Mouse (Mus musculus): ENCODE measurements around the gene Krtap6-5. TPM values are rescaled to one million over a fixed set of nuclear protein-coding genes. Genes with fewer than 3 reads are reported as not detected.
"Not testable (repeated sequence)": the region's sequence is repeated elsewhere in the genome, so short reads cannot be mapped to it uniquely, and the experiment has no call there.

Krtap6-5 gene
- polyA plus RNA-seq (2012), result not detected in 2 replicates

- Histone ChIP-seq H3K4me1 (ENCODE audit: control insufficient read depth) (no peaks in the 10 kb centered on the region), H3K9me3 (ENCODE audit: control insufficient read depth, low read length) (peaks cover 6% of the 10 kb centered on the region), H3K4me3 (replicated peaks) (no peak within 1 kb of the TSS), H3K27me3 (ENCODE audit: control insufficient read depth) (no peaks in the 10 kb centered on the region), H3K36me3 (ENCODE audit: control insufficient read depth) (no peaks in the 10 kb centered on the region)
- TF ChIP-seq GATA1 (IDR thresholded peaks at IDR 0.05; ENCODE audit: low read length) (no peak), TAL1 (IDR thresholded peaks at IDR 0.05; ENCODE audit: low read length) (no peak)
These were observed at the start of gene Krtap6-5 for GRCm38 (mm10) chr16:89047783-89048182. TSS of gene Krtap6-5 (minus strand) at chr16:89047883.

GRCm38 (mm10) chr16:89071041-89071440, 23.4 kb upstream of the Krtap6-5 start:
- not testable (repeated sequence) for H3K9me3 ChIP-seq (ENCODE audit: control insufficient read depth, low read length); H3K27me3 ChIP-seq (ENCODE audit: control insufficient read depth); H3K4me3 ChIP-seq (replicated peaks); H3K4me1 ChIP-seq (ENCODE audit: control insufficient read depth); H3K36me3 ChIP-seq (ENCODE audit: control insufficient read depth)

- not testable (repeated sequence) for H3K27me3 ChIP-seq (ENCODE audit: control insufficient read depth); H3K9me3 ChIP-seq (ENCODE audit: control insufficient read depth, low read length); H3K4me1 ChIP-seq (ENCODE audit: control insufficient read depth); H3K4me3 ChIP-seq (replicated peaks); H3K36me3 ChIP-seq (ENCODE audit: control insufficient read depth)
These were observed 16.2 kb upstream of the Krtap6-5 start, which contains the start of gene 1110025L11Rik for GRCm38 (mm10) chr16:89063902-89064301. TSS of gene 1110025L11Rik (minus strand) at chr16:89064002.

GRCm38 (mm10) chr16:89041372-89041771, 6.3 kb downstream of the Krtap6-5 start, which contains the start of gene Gm10228:
TSS of gene Gm10228 (minus strand) at chr16:89041472.
- H3K9me3 ChIP-seq (ENCODE audit: control insufficient read depth, low read length); H3K4me3 ChIP-seq (replicated peaks); H3K27me3 ChIP-seq (ENCODE audit: control insufficient read depth); H3K36me3 ChIP-seq (ENCODE audit: control insufficient read depth); H3K4me1 ChIP-seq (ENCODE audit: control insufficient read depth): not testable (repeated sequence)

GRCm38 (mm10) chr16:89031399-89031798, 16.3 kb downstream of the Krtap6-5 start, which contains the start of gene Krtap6-1:
TSS of gene Krtap6-1 (plus strand) at chr16:89031699.
- not testable (repeated sequence) for H3K27me3 ChIP-seq (ENCODE audit: control insufficient read depth); H3K9me3 ChIP-seq (ENCODE audit: control insufficient read depth, low read length); H3K4me3 ChIP-seq (replicated peaks); H3K36me3 ChIP-seq (ENCODE audit: control insufficient read depth); H3K4me1 ChIP-seq (ENCODE audit: control insufficient read depth)

- H3K4me3 ChIP-seq (replicated peaks); H3K36me3 ChIP-seq (ENCODE audit: control insufficient read depth); H3K27me3 ChIP-seq (ENCODE audit: control insufficient read depth); H3K9me3 ChIP-seq (ENCODE audit: control insufficient read depth, low read length); H3K4me1 ChIP-seq (ENCODE audit: control insufficient read depth): not testable (repeated sequence)
These were observed 32.7 kb downstream of the Krtap6-5 start, which contains the start of gene Gm10229 for GRCm38 (mm10) chr16:89014984-89015383. TSS of gene Gm10229 (plus strand) at chr16:89015284.

GRCm38 (mm10) chr16:89013973-89014372, 33.7 kb downstream of the Krtap6-5 start:
- Histone ChIP-seq H3K4me3 (replicated peaks) (no peak overlapping the region), H3K4me1 (ENCODE audit: control insufficient read depth) (no peaks in the 10 kb centered on the region), H3K9me3 (ENCODE audit: control insufficient read depth, low read length) (peaks cover 3% of the 10 kb centered on the region), H3K36me3 (ENCODE audit: control insufficient read depth) (no peaks in the 10 kb centered on the region), H3K27me3 (ENCODE audit: control insufficient read depth) (no peaks in the 10 kb centered on the region)
- TF ChIP-seq TAL1 (IDR thresholded peaks at IDR 0.05; ENCODE audit: low read length), result no peak

GRCm38 (mm10) chr16:89010659-89011058, 37.0 kb downstream of the Krtap6-5 start, which contains the start of gene Krtap22-2:
TSS of gene Krtap22-2 (minus strand) at chr16:89010759.
- H3K9me3 ChIP-seq (ENCODE audit: control insufficient read depth, low read length), result peaks cover 3% of the 10 kb centered on the region
- no peaks in the 10 kb centered on the region for H3K27me3 ChIP-seq (ENCODE audit: control insufficient read depth)
- H3K36me3 ChIP-seq (ENCODE audit: control insufficient read depth), result no peaks in the 10 kb centered on the region
- no peak within 1 kb of the TSS for H3K4me3 ChIP-seq (replicated peaks)
- no peaks in the 10 kb centered on the region for H3K4me1 ChIP-seq (ENCODE audit: control insufficient read depth)
- no peak for TF ChIP-seq GATA1 (IDR thresholded peaks at IDR 0.05; ENCODE audit: low read length)
- no peak for TF ChIP-seq TAL1 (IDR thresholded peaks at IDR 0.05; ENCODE audit: low read length)

Other genes starting within 250 kb of the Krtap6-5 start
- gene Gm20741, start 235.7 kb downstream of the Krtap6-5 start, polyA plus RNA-seq (2012), result 0.07 TPM in 1 of 2 replicates, not detected in the other
- gene Krtap15, start 227.7 kb downstream of the Krtap6-5 start, polyA plus RNA-seq (2012), result not detected in 2 replicates
- gene Krtap14, start 221.7 kb downstream of the Krtap6-5 start, polyA plus RNA-seq (2012), result not detected in 2 replicates
- gene Krtap19-1, start 178.5 kb downstream of the Krtap6-5 start, polyA plus RNA-seq (2012), result not detected in 2 replicates
- not detected in 2 replicates for gene Krtap19-2, start 173.6 kb downstream of the Krtap6-5 start, polyA plus RNA-seq (2012)
- not detected in 2 replicates for gene Krtap19-3, start 169.8 kb downstream of the Krtap6-5 start, polyA plus RNA-seq (2012)
- gene Krtap19-4, start 162.8 kb downstream of the Krtap6-5 start, polyA plus RNA-seq (2012), result not detected in 2 replicates
- gene Krtap19-5, start 151.4 kb downstream of the Krtap6-5 start, polyA plus RNA-seq (2012), result not detected in 2 replicates
- not detected in 2 replicates for gene Krtap19-9b, start 115.6 kb downstream of the Krtap6-5 start, polyA plus RNA-seq (2012)
- gene Krtap16-3, start 85.0 kb downstream of the Krtap6-5 start, polyA plus RNA-seq (2012), result not detected in 2 replicates
- not detected in 2 replicates for gene Krtap22-2, start 37.1 kb downstream of the Krtap6-5 start, polyA plus RNA-seq (2012)
- gene Gm10229, start 32.6 kb downstream of the Krtap6-5 start, polyA plus RNA-seq (2012), result not detected in 2 replicates
- gene Krtap6-1, start 16.2 kb downstream of the Krtap6-5 start, polyA plus RNA-seq (2012), result not detected in 2 replicates
- not detected in 2 replicates for gene Gm10228, start 6.4 kb downstream of the Krtap6-5 start, polyA plus RNA-seq (2012)
- gene 1110025L11Rik, start 16.1 kb upstream of the Krtap6-5 start, polyA plus RNA-seq (2012), result not detected in 2 replicates
- not detected in 2 replicates for gene Krtap6-3, start 36.1 kb upstream of the Krtap6-5 start, polyA plus RNA-seq (2012)
- gene Gm6358, start 93.0 kb upstream of the Krtap6-5 start, polyA plus RNA-seq (2012), result not detected in 2 replicates
- gene Gm10061, start 103.2 kb upstream of the Krtap6-5 start, polyA plus RNA-seq (2012), result not detected in 2 replicates
- gene Gm9789, start 110.1 kb upstream of the Krtap6-5 start, polyA plus RNA-seq (2012), result not detected in 2 replicates
- not detected in 2 replicates for gene Gm7735, start 121.6 kb upstream of the Krtap6-5 start, polyA plus RNA-seq (2012)
- gene 1110057P08Rik, start 126.9 kb upstream of the Krtap6-5 start, polyA plus RNA-seq (2012), result not detected in 2 replicates
- not detected in 2 replicates for gene Krtap20-2, start 158.0 kb upstream of the Krtap6-5 start, polyA plus RNA-seq (2012)